Mouse (Mus musculus): ENCODE measurements around the gene Pik3cb. TPM values are rescaled to one million over a fixed set of nuclear protein-coding genes. Genes with fewer than 3 reads are reported as not detected.
A peak's percentile ranks its signal among the peaks of the same experiment; 100 is the strongest.

Gene Pik3cb
- 2.7 and 3.0 TPM in 2 replicates for polyA plus RNA-seq (2012; rRNA removed)

DNA sequence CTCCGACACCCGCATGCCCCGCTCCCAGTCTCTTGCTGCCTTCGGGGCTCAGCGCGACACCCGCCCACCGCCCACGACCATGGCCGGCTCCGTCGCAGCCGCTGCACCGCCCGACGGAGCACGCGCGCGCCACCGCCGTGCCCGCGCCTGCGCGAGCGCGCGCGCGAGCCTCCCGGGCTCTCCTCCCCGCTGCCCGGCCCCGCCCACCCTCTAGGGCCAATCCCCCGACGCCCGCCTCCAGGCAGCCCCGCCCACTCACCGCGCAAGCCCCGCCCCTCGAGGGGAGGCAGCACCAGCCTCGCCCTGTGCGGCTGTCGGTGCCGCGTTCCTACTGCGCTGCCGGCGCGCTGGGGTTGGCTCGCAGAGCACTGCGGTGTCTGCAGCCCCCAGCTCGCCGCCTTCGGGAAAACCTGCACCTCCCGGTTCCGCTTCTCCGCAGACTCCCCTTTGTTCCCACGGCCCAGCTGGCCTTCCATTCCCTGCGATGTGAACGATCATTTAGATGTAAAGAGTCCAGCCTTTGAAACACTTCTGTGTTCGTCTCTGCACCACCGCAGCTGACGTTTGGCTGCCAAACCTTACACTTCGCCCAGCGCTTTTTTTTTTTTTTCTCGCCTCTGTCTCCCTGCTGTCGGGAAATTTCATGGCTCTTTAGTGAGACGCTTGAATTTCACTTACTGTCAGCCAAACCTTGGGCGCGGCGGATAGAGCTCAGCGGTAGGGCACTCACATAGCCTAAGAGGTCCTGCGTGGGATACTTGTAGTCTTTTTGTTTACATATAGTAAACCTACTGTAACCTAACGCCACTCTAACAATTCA lies at the start of gene Pik3cb:
Gene Pik3cb (minus strand): TSS at position 559 of the 820 bp plus-strand sequence.
- Histone ChIP-seq H3K27ac (ENCODE audit: control insufficient read depth, insufficient read depth, low read depth, low read length) (peak within 1 kb of the TSS; percentile 61), H3K4me1 (ENCODE audit: control insufficient read depth, insufficient read depth, low read length) (peaks cover 6% of the 10 kb centered on the region), H3K4me3 (ENCODE audit: control insufficient read depth, low read depth, low read length) (peak within 1 kb of the TSS; percentile 99), H3K36me3 (ENCODE audit: control insufficient read depth, insufficient read depth, low read length) (no peaks in the 10 kb centered on the region), H3K27me3 (ENCODE audit: control insufficient read depth, insufficient read depth, low read length) (no peaks in the 10 kb centered on the region)
- TF ChIP-seq CTCF (IDR thresholded peaks at IDR 0.05; ENCODE audit: control insufficient read depth, insufficient read depth, insufficient replicate concordance, low read depth, low read length) (no peak), POLR2A (IDR thresholded peaks at IDR 0.05; ENCODE audit: control insufficient read depth, low read depth, low read length) (peak; percentile 62)

DNA sequence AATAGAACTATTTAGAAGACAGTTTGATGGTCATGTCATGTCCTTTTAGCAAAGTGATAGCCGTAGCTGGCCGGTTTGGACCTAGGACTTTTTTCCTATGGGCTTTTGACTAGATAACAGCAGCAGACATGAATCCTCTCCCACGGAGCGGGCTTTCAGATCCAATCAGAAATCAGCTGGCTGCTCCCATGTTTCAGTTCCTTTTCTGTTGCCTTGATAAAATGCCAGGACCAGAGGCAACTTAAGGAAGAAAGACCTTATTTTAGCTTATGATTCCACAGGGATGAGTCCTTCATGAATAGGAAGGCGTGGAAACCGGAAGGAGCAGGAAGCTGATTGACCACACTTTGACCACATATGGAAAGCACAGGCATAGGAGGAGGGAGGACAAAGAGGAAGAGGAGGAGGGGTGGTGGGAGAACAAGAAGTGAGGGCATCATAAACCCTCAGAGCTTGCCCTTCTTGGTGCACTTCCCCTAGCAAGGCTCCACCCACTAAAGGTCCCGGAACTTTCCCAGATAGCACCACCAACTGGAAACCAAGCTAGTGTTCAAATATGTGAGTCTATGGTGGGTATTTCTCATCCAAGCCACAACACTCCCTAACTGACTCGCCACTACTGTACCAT lies 42.7 kb upstream of the Pik3cb start:
- no peak for TF ChIP-seq CTCF (IDR thresholded peaks at IDR 0.05; ENCODE audit: control insufficient read depth, insufficient read depth, insufficient replicate concordance, low read depth, low read length)
- no peak for TF ChIP-seq POLR2A (IDR thresholded peaks at IDR 0.05; ENCODE audit: control insufficient read depth, low read depth, low read length)
- Histone ChIP-seq H3K27me3 (ENCODE audit: control insufficient read depth, insufficient read depth, low read length) (no peaks in the 10 kb centered on the region), H3K27ac (ENCODE audit: control insufficient read depth, insufficient read depth, low read depth, low read length) (no peak overlapping the region), H3K4me3 (ENCODE audit: control insufficient read depth, low read depth, low read length) (no peak overlapping the region), H3K36me3 (ENCODE audit: control insufficient read depth, insufficient read depth, low read length) (no peaks in the 10 kb centered on the region), H3K4me1 (ENCODE audit: control insufficient read depth, insufficient read depth, low read length) (no peaks in the 10 kb centered on the region)

DNA sequence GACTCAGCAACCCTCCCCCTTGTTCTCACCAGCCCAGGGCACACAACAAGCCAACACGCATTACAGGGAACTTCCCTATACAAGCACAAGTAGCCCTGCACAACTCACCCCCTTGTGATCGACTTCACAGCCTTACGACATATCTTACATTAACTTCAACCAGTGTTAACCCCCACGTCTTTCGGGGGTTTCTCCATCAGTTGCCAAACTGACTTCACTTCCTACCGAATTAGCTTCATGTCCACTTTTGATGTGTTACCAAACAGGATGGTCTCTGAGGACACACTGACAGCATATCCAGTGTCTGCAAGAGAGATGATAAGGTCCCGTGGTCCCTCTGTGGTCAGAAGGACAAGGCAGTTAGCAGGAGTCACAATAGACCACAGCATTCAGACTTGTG lies 41.7 kb upstream of the Pik3cb start:
- Histone ChIP-seq H3K36me3 (ENCODE audit: control insufficient read depth, insufficient read depth, low read length) (no peaks in the 10 kb centered on the region), H3K4me3 (ENCODE audit: control insufficient read depth, low read depth, low read length) (no peak overlapping the region), H3K27me3 (ENCODE audit: control insufficient read depth, insufficient read depth, low read length) (no peaks in the 10 kb centered on the region), H3K27ac (ENCODE audit: control insufficient read depth, insufficient read depth, low read depth, low read length) (no peak overlapping the region), H3K4me1 (ENCODE audit: control insufficient read depth, insufficient read depth, low read length) (no peaks in the 10 kb centered on the region)
- TF ChIP-seq POLR2A (IDR thresholded peaks at IDR 0.05; ENCODE audit: control insufficient read depth, low read depth, low read length) = no peak
- TF ChIP-seq CTCF (IDR thresholded peaks at IDR 0.05; ENCODE audit: control insufficient read depth, insufficient read depth, insufficient replicate concordance, low read depth, low read length) = no peak

DNA sequence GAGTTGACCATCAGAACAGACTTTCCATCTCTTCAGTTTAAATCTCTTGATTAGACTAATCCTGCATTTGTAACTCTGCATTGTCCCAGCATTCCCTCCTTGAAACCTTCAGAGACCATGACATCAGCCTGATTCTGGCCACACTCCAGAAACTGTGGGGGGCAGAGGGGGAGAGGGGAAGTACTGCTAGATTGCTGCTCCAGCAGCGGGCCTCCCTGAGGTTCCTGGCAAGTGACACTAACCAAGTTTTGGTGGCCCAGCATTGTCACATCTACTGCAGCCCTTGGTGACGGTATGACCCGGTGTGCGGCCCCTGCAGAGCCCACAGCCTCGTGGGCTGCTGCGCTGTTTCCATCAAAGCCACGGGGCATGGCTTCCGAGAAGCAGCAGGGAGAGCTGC lies 39.9 kb upstream of the Pik3cb start:
- Histone ChIP-seq H3K27ac (ENCODE audit: control insufficient read depth, insufficient read depth, low read depth, low read length) (no peak overlapping the region), H3K36me3 (ENCODE audit: control insufficient read depth, insufficient read depth, low read length) (no peaks in the 10 kb centered on the region), H3K27me3 (ENCODE audit: control insufficient read depth, insufficient read depth, low read length) (no peaks in the 10 kb centered on the region), H3K4me3 (ENCODE audit: control insufficient read depth, low read depth, low read length) (no peak overlapping the region), H3K4me1 (ENCODE audit: control insufficient read depth, insufficient read depth, low read length) (no peaks in the 10 kb centered on the region)
- TF ChIP-seq CTCF (IDR thresholded peaks at IDR 0.05; ENCODE audit: control insufficient read depth, insufficient read depth, insufficient replicate concordance, low read depth, low read length) (no peak), POLR2A (IDR thresholded peaks at IDR 0.05; ENCODE audit: control insufficient read depth, low read depth, low read length) (no peak)

DNA sequence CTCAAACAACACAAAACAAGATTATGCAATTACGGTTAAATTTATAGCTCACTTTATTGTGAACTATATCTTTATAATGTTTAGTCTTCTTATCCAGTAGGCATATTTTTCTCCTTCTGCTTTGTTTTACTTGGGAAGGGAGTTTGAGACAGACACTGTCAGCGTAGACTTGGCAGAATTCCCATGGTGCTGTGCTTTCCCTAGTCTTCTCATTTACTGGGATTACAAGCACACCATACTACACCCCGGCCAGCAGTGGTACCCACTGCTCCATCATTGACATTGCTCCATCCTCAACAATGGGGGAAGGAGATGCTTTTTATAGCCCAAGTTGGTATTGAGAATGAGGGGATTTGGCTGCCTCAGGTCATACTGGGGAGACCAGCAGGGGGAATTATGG lies 38.3 kb upstream of the Pik3cb start:
- H3K4me3 ChIP-seq (ENCODE audit: control insufficient read depth, low read depth, low read length) = no peak overlapping the region
- H3K36me3 ChIP-seq (ENCODE audit: control insufficient read depth, insufficient read depth, low read length) = no peaks in the 10 kb centered on the region
- no peaks in the 10 kb centered on the region for H3K27me3 ChIP-seq (ENCODE audit: control insufficient read depth, insufficient read depth, low read length)
- H3K4me1 ChIP-seq (ENCODE audit: control insufficient read depth, insufficient read depth, low read length) = no peaks in the 10 kb centered on the region
- TF ChIP-seq POLR2A (IDR thresholded peaks at IDR 0.05; ENCODE audit: control insufficient read depth, low read depth, low read length) = no peak
- TF ChIP-seq CTCF (IDR thresholded peaks at IDR 0.05; ENCODE audit: control insufficient read depth, insufficient read depth, insufficient replicate concordance, low read depth, low read length) = no peak
- no peak overlapping the region for H3K27ac ChIP-seq (ENCODE audit: control insufficient read depth, insufficient read depth, low read depth, low read length)

DNA sequence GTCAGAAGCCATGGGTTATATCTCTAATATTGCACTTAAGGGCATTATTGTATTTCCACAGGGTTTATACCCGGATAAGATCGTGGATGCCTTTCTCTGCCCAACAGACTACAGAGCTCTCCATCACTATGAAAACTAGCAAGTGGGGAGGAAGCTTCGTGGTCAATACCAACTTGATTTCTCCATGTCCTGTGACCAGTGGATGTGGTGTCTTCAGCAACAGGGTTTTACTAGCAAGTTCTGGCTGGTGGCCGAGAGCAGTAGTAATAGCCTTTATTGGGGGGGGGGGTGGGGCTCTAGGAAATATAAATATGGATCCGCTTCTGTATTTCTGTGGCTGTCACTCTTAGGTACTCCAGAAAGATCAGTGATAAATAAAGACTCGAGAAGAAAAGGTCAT lies 35.4 kb upstream of the Pik3cb start:
- Histone ChIP-seq H3K27ac (ENCODE audit: control insufficient read depth, insufficient read depth, low read depth, low read length) (no peak overlapping the region), H3K27me3 (ENCODE audit: control insufficient read depth, insufficient read depth, low read length) (no peaks in the 10 kb centered on the region), H3K36me3 (ENCODE audit: control insufficient read depth, insufficient read depth, low read length) (no peaks in the 10 kb centered on the region), H3K4me1 (ENCODE audit: control insufficient read depth, insufficient read depth, low read length) (peaks cover 4% of the 10 kb centered on the region), H3K4me3 (ENCODE audit: control insufficient read depth, low read depth, low read length) (no peak overlapping the region)
- TF ChIP-seq CTCF (IDR thresholded peaks at IDR 0.05; ENCODE audit: control insufficient read depth, insufficient read depth, insufficient replicate concordance, low read depth, low read length) (no peak), POLR2A (IDR thresholded peaks at IDR 0.05; ENCODE audit: control insufficient read depth, low read depth, low read length) (no peak)

DNA sequence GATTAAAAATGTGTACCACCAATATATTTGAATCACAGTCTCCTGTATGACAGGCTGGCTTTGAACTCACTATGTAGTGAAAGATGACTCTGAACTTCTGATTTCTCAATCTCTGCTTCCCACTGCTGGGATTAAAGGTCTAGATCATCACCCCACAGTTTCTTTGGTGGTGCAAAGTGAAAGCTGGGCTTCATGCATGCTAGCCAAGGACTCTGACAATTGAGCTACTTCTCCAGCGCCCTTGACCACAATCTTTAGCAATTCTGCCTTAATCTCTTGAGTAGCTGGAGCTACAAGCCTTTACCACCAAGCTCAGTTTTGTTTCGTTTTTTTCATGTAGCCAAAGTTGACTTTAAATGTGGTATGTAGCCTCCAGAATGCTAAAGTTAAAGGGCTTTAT lies 32.4 kb upstream of the Pik3cb start:
- TF ChIP-seq POLR2A (IDR thresholded peaks at IDR 0.05; ENCODE audit: control insufficient read depth, low read depth, low read length) = no peak
- TF ChIP-seq CTCF (IDR thresholded peaks at IDR 0.05; ENCODE audit: control insufficient read depth, insufficient read depth, insufficient replicate concordance, low read depth, low read length) = no peak
- Histone ChIP-seq H3K27ac (ENCODE audit: control insufficient read depth, insufficient read depth, low read depth, low read length) (no peak overlapping the region), H3K4me1 (ENCODE audit: control insufficient read depth, insufficient read depth, low read length) (peaks cover 4% of the 10 kb centered on the region), H3K27me3 (ENCODE audit: control insufficient read depth, insufficient read depth, low read length) (no peaks in the 10 kb centered on the region), H3K4me3 (ENCODE audit: control insufficient read depth, low read depth, low read length) (no peak overlapping the region), H3K36me3 (ENCODE audit: control insufficient read depth, insufficient read depth, low read length) (no peaks in the 10 kb centered on the region)

Measured in testis, adult 2 months (tissue).